Mouse (Mus musculus) stomach, postnatal 0 days (tissue): ENCODE measurements around the gene Cntnap2. TPM values are rescaled to one million over a fixed set of nuclear protein-coding genes. Genes with fewer than 3 reads are reported as not detected.

ENCODE experiments used
- ATAC-seq: fragments of 200-750 bp; cut with Nextera tagmentation; 2 replicates; pipeline ENCODE4 v1.8.0; 2017; ENCODE audit not compliant: low FRiP score, low TSS enrichment
- DNase-seq: peaks from one replicate; pipeline ENCODE4 v3.0.0-alpha.2; 2016; ENCODE audit warnings: low spot score
- H3K27ac ChIP-seq: fragments of 300-500 bp; sonication (generic); replicated peaks from 2 replicates; pipeline ENCODE4 v1.5.1; 2014; ENCODE audit warnings: mild to moderate bottlenecking, control low read depth
- H3K27me3 ChIP-seq: fragments of 300-500 bp; sonication (generic); 2 replicates; pipeline ENCODE4 v1.6.1; 2014; ENCODE audit warnings: low read length; ENCODE audit not compliant: control insufficient read depth, insufficient read depth
- H3K36me3 ChIP-seq: fragments of 300-500 bp; sonication (generic); 2 replicates; pipeline ENCODE4 v1.6.1; 2014; ENCODE audit warnings: low read length, mixed read lengths; ENCODE audit not compliant: control insufficient read depth, insufficient read depth
- H3K4me1 ChIP-seq: fragments of 300-500 bp; sonication (generic); replicated peaks from 2 replicates; pipeline ENCODE4 v1.6.1; 2014; ENCODE audit warnings: antibody characterized with exemption; ENCODE audit not compliant: control insufficient read depth, insufficient read depth
- H3K4me2 ChIP-seq: fragments of 300-500 bp; sonication (generic); replicated peaks from 2 replicates; pipeline ENCODE4 v1.6.1; 2014; ENCODE audit warnings: low read depth, mild to moderate bottlenecking, control low read depth, moderate library complexity
- H3K4me3 ChIP-seq: fragments of 300-500 bp; sonication (generic); 2 replicates; pipeline ENCODE4 v1.5.1; 2014; ENCODE audit warnings: low read depth, low read length, control low read depth
- H3K9ac ChIP-seq: fragments of 300-500 bp; sonication (generic); 2 replicates; pipeline ENCODE4 v1.6.1; 2014; ENCODE audit warnings: mild to moderate bottlenecking, low read length, control low read depth, mixed read lengths
- H3K9me3 ChIP-seq: fragments of 300-500 bp; sonication (generic); 2 replicates; pipeline ENCODE4 v1.6.1; 2016; ENCODE audit warnings: low read length; ENCODE audit not compliant: control insufficient read depth
- CTCF ChIP-seq: IDR thresholded peaks from 2 replicates; pipeline ENCODE4 v1.5.1; 2016; ENCODE audit warnings: antibody characterized with exemption, low read depth, mild to moderate bottlenecking, moderate library complexity
- EP300 ChIP-seq: optimal IDR thresholded peaks from 2 replicates; pipeline ENCODE3; 2016; ENCODE audit warnings: antibody characterized with exemption
- WGBS: fragments of 180-500 bp; shearing (Covaris S2); extraction: QIAGEN DNeasy Blood & Tissue Kit; methylation state at CpG from one replicate; pipeline ENCODE4 v1.1.7; 2014; 5-methylcytosine and 5-hydroxymethylcytosine counted together
- polyA plus RNA-seq: library from polyadenylated mRNA; unstranded; fragments of >200 nt; fragmentation: Nextera tagmentation; extraction: Ambion mirVana; gene quantifications from 2 replicates; pipeline ENCODE4 v1.2.1, GENCODE M21; 2015

Gene Cntnap2
- polyA plus RNA-seq, 1 experiment from 2014 or later, result 0.55 TPM

GRCm38 (mm10) chr6:45647017-45647416, 587.9 kb downstream of the Cntnap2 start:
- H3K36me3 ChIP-seq, result no peaks in the 10 kb centered on the region
- H3K9ac ChIP-seq, result no peak overlapping the region
- H3K27me3 ChIP-seq, result no peaks in the 10 kb centered on the region
- no peaks in the 10 kb centered on the region for H3K4me1 ChIP-seq
- no peak for ATAC-seq
- no peak overlapping the region for H3K27ac ChIP-seq
- no peak for DNase-seq
- no peaks in the 10 kb centered on the region for H3K9me3 ChIP-seq
- H3K4me3 ChIP-seq, result no peak overlapping the region
- TF ChIP-seq EP300 (no peak), CTCF (peak; percentile 53)
- H3K4me2 ChIP-seq, result no peak overlapping the region

DNA sequence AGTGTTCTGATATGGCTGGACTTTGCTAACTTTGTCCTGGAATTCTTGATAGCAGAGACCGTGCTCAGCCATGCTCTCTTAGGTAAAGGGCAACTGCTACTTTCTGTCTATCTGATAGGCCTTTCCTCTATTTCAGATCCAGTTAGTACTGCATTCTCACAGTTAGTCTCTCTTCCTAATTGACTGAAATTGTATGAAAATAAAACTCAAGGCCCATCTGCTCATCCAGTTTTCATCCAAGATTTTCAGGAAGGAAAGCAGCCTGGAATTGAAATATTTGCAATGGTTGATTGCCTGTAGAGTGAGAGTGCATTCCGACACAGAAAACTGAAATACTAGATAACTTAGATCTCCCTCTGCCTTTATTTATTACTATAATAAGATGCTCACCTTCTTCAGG, 589.3 kb downstream of the Cntnap2 start:
- Histone ChIP-seq H3K4me1 (no peaks in the 10 kb centered on the region), H3K9me3 (no peaks in the 10 kb centered on the region), H3K9ac (no peak overlapping the region), H3K4me2 (no peak overlapping the region), H3K27ac (no peak overlapping the region), H3K36me3 (no peaks in the 10 kb centered on the region), H3K27me3 (no peaks in the 10 kb centered on the region), H3K4me3 (no peak overlapping the region)
- no peak for ATAC-seq
- WGBS, result 81% methylated on average over 2 of the region's 2 CpGs
- TF ChIP-seq CTCF (no peak), EP300 (no peak)
- no peak for DNase-seq

DNA sequence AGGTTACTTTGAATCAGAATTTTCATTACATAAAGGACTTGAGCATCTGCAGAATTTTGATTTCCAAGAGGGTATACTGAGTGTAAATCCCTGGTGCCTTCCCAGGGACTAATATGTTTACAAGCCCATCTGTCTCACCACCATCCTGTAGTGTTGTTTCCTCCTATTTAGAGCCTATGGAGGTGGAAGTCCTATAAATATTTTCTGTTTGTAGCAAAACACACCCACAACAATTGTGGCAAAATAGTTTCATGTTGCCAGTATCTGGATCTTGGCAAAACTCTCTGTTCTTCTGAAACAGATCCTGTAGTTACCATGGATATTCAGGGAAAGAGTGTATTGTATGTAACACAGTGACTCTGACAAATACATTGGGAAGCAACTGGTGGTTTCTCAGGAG, 641.1 kb downstream of the Cntnap2 start:
- no peaks in the 10 kb centered on the region for H3K36me3 ChIP-seq
- no peaks in the 10 kb centered on the region for H3K9me3 ChIP-seq
- H3K4me2 ChIP-seq, result no peak overlapping the region
- no peaks in the 10 kb centered on the region for H3K4me1 ChIP-seq
- ATAC-seq (no peak), DNase-seq (no peak)
- no peak overlapping the region for H3K27ac ChIP-seq
- H3K27me3 ChIP-seq, result no peaks in the 10 kb centered on the region
- no peak overlapping the region for H3K9ac ChIP-seq
- TF ChIP-seq CTCF, result no peak
- no peak for TF ChIP-seq EP300
- no peak overlapping the region for H3K4me3 ChIP-seq

- no peak overlapping the region for H3K4me3 ChIP-seq
- no peak overlapping the region for H3K27ac ChIP-seq
- H3K9me3 ChIP-seq, result no peaks in the 10 kb centered on the region
- H3K36me3 ChIP-seq, result no peaks in the 10 kb centered on the region
- H3K4me2 ChIP-seq, result no peak overlapping the region
- no peak for ATAC-seq
- H3K4me1 ChIP-seq, result no peaks in the 10 kb centered on the region
- no peak for DNase-seq
- no peak overlapping the region for H3K9ac ChIP-seq
- TF ChIP-seq EP300 (no peak), CTCF (no peak)
- no peaks in the 10 kb centered on the region for H3K27me3 ChIP-seq
Measured at GRCm38 (mm10) chr6:45791612-45792011, 732.5 kb downstream of the Cntnap2 start.

GRCm38 (mm10) chr6:45841626-45842341, 782.6 kb downstream of the Cntnap2 start:
- Histone ChIP-seq H3K27me3 (no peaks in the 10 kb centered on the region), H3K4me2 (no peak overlapping the region), H3K36me3 (no peaks in the 10 kb centered on the region), H3K27ac (no peak overlapping the region), H3K9me3 (no peaks in the 10 kb centered on the region), H3K9ac (no peak overlapping the region), H3K4me1 (no peaks in the 10 kb centered on the region), H3K4me3 (no peak overlapping the region)
- 66% methylated on average over 4 of the region's 4 CpGs for WGBS
- TF ChIP-seq CTCF, result no peak
- TF ChIP-seq EP300, result no peak
- no peak for DNase-seq
- ATAC-seq, result no peak

GRCm38 (mm10) chr6:45843736-45844135, 784.6 kb downstream of the Cntnap2 start:
- WGBS, result 37% methylated on average over 1 of the region's 1 CpGs
- Histone ChIP-seq H3K9me3 (no peaks in the 10 kb centered on the region), H3K27ac (no peak overlapping the region), H3K4me2 (no peak overlapping the region), H3K36me3 (no peaks in the 10 kb centered on the region), H3K4me3 (no peak overlapping the region), H3K4me1 (no peaks in the 10 kb centered on the region), H3K27me3 (no peaks in the 10 kb centered on the region), H3K9ac (no peak overlapping the region)
- DNase-seq (no peak), ATAC-seq (no peak)
- TF ChIP-seq EP300, result no peak
- no peak for TF ChIP-seq CTCF
